10 mouse cellular contexts compared by ENCODE assay signal in genomic region chr13:96030368-96031223, GRCm38 (mm10). TPM values are rescaled to one million over a fixed set of nuclear protein-coding genes. Genes with fewer than 3 reads are reported as not detected.
A peak's percentile ranks its signal among the peaks of the same experiment; 100 is the strongest.
DNase-seq lines count a peak whose midpoint lies in the region; ATAC-seq lines count a peak whose summit lies in the region.
"Had no signal": no experiment of that assay in that cellular context is flagged by ENCODE, and none has a peak within 500 bp of the region (broad histone marks: within the 10 kb centered on the region; RNA-seq: fewer than 3 reads in every experiment).

No protein-coding gene starts in this region.

- H3K36me3 ChIP-seq in hindbrain, embryonic 12.5 days = 0 out of 2 replicates have a peak, but pooled peaks cover 3% of the 10 kb centered on the region

- peak; percentile 75 for ATAC-seq in activated CD4-positive, CD25-positive, alpha-beta regulatory T cell, adult 4 months
- ATAC-seq in hindbrain, embryonic 12.5 days (ENCODE audit: low FRiP score) = 0 out of 2 replicates have a peak, but pooled peaks have one; percentile 50
- ATAC-seq in monocyte, adult 5-6 weeks (replicated peaks; ENCODE audit: insufficient number of reproducible peaks, low FRiP score, low TSS enrichment, poor library complexity, severe bottlenecking) = peak; percentile 61; the same call in 1 of the 2 replicates

- H3K4me3 ChIP-seq in hindbrain, embryonic 12.5 days = no peak overlapping the region

- H3K27me3 ChIP-seq in hindbrain, embryonic 12.5 days = no peaks in the 10 kb centered on the region

- intact Hi-C loops in left cerebral cortex, postnatal 14 days (cut with DNase I) = loop anchor here (10.0 kb wide), 1 partner anchor 354 kb away; the partner anchor contains the start of gene Poc5

- H3K9me3 ChIP-seq in hindbrain, embryonic 12.5 days (replicated peaks) = no peaks in the 10 kb centered on the region

- no peak overlapping the region for H3K9ac ChIP-seq in hindbrain, embryonic 12.5 days

- peak; percentile 31 for DNase-seq in ovary, postnatal 36 days (ENCODE audit: low spot score)
- no peak for DNase-seq in ovary, adult 18-20 months (ENCODE audit: low spot score)
- peak; percentile 44 for DNase-seq in embryo, embryonic 11.5 days (ENCODE audit: low read depth, low spot score)
- DNase-seq in left cerebral cortex, postnatal 14 days (ENCODE audit: low spot score in 2 of 2) = peak; percentile 56 to 80
- DNase-seq in thymus, postnatal 36 days = peak; percentile 22 to 35

- H3K27ac ChIP-seq in hindbrain, embryonic 12.5 days = no peak overlapping the region

- H3K4me1 ChIP-seq in hindbrain, embryonic 12.5 days = no peaks in the 10 kb centered on the region

- WGBS in hindbrain, embryonic 12.5 days = 61% methylated on average over 19 of the region's 19 CpGs

- H3K4me2 ChIP-seq in hindbrain, embryonic 12.5 days (replicated peaks) = no peak overlapping the region

RNA-seq across cellular contexts. Expression of gene Gm20075, which starts 50.6 kb away (rescaled TPM):
- polyA plus RNA-seq in activated CD4-positive, CD25-positive, alpha-beta regulatory T cell, adult 4 months (2017; shearing (Covaris generic)) = 10 to 100 TPM; 15.7 to 16.8 TPM
- 27.6 and 32.0 TPM in 2 replicates for polyA plus RNA-seq in hindbrain, embryonic 12.5 days (2016; fragmentation: Nextera tagmentation; extraction: Ambion mirVana)
- 10 to 100 TPM; 26.0 to 29.1 TPM for total RNA-seq in left cerebral cortex, postnatal 14 days (2021)
- total RNA-seq in monocyte, adult 5-6 weeks (2017) = 0.67 to 13.7 TPM (median 1.6 TPM) in 3 replicates

RNA-seq across cellular contexts. Expression of gene Gm17190, which starts 51.3 kb away (rescaled TPM):
- not detected for polyA plus RNA-seq in activated CD4-positive, CD25-positive, alpha-beta regulatory T cell, adult 4 months (2017; shearing (Covaris generic))
- 0.38 and 0.43 TPM in 2 replicates for polyA plus RNA-seq in hindbrain, embryonic 12.5 days (2016; fragmentation: Nextera tagmentation; extraction: Ambion mirVana)
- total RNA-seq in left cerebral cortex, postnatal 14 days (2021) = not detected
- not detected in 3 replicates for total RNA-seq in monocyte, adult 5-6 weeks (2017)
- total RNA-seq: gastrocnemius, postnatal 4 days had no signal
- polyA plus RNA-seq: stomach, embryonic 14.5 days had no signal
